Mouse (Mus musculus) CH12.LX (cell line): ENCODE measurements around the gene Parm1. TPM values are rescaled to one million over a fixed set of nuclear protein-coding genes. Genes with fewer than 3 reads are reported as not detected.

Experiments used
- DNase-seq: peaks from one replicate; pipeline ENCODE4 v3.0.0-alpha.2; 2013; ENCODE audit errors: extremely low read depth
- H3K27ac ChIP-seq: 2 replicates; pipeline ENCODE4 v1.5.1; 2012; ENCODE audit warnings: low read depth, mild to moderate bottlenecking, control low read depth, moderate library complexity; ENCODE audit not compliant: insufficient read depth
- H3K27me3 ChIP-seq: replicated peaks from 2 replicates; pipeline ENCODE3; 2012; ENCODE audit warnings: inconsistent platforms
- H3K36me3 ChIP-seq, 2 experiments: replicated peaks in 1 of 2; 2 replicates each; pipeline versions ENCODE3 to v1.6.1; 2012; ENCODE audit warnings: inconsistent platforms in 1 of 2, low read length in 1 of 2, mild to moderate bottlenecking in 1 of 2, mixed read lengths in 1 of 2, moderate library complexity in 1 of 2; ENCODE audit not compliant: control insufficient read depth in 1 of 2, insufficient read depth in 1 of 2
- H3K4me1 ChIP-seq, 2 experiments: 2 replicates each; pipeline ENCODE4 v1.6.1; 2012; ENCODE audit warnings: inconsistent platforms in 1 of 2, moderate library complexity in 1 of 2; ENCODE audit not compliant: insufficient read depth in 2 of 2, control insufficient read depth in 1 of 2
- H3K4me2 ChIP-seq: 2 replicates; pipeline ENCODE4 v1.6.1; 2012; ENCODE audit warnings: low read depth, mild to moderate bottlenecking, control low read depth; ENCODE audit not compliant: poor library complexity, insufficient read depth, severe bottlenecking
- H3K4me3 ChIP-seq, 3 experiments: fragments of 150-350 bp in 1 of 3; sonication (generic) in 1 of 3; replicated peaks in 1 of 3; 2 replicates each; pipeline versions ENCODE3 to v1.5.1; 2011 to 2012; ENCODE audit warnings: low read depth in 2 of 3, low read length in 2 of 3, mild to moderate bottlenecking in 2 of 3, moderate library complexity in 2 of 3, control low read depth in 1 of 3, improper control_type of control experiment in 1 of 3, inconsistent platforms in 1 of 3, mixed read lengths in 1 of 3; ENCODE audit not compliant: poor library complexity in 1 of 3
- H3K79me2 ChIP-seq: replicated peaks from 2 replicates; pipeline ENCODE4 v1.6.1; 2012; ENCODE audit warnings: mild to moderate bottlenecking, moderate library complexity; ENCODE audit not compliant: control insufficient read depth, poor library complexity, insufficient read depth, severe bottlenecking; ENCODE audit errors: extremely low read depth
- H3K9ac ChIP-seq: 2 replicates; pipeline ENCODE4 v1.6.1; 2012; ENCODE audit warnings: low read depth, mild to moderate bottlenecking, control low read depth, moderate library complexity; ENCODE audit not compliant: insufficient read depth
- H3K9me3 ChIP-seq: replicated peaks from 2 replicates; pipeline ENCODE3; 2012; ENCODE audit warnings: low read length, inconsistent platforms, mixed read lengths
- BHLHE40 ChIP-seq: IDR thresholded peaks from 2 replicates; pipeline ENCODE4 v1.6.1; 2011; ENCODE audit warnings: mild to moderate bottlenecking, low read depth, low read length, improper control_type of control experiment
- CHD1 ChIP-seq: IDR thresholded peaks from 2 replicates; pipeline ENCODE4 v1.6.1; 2012; ENCODE audit warnings: low read depth, low read length, improper control_type of control experiment, inconsistent platforms
- CHD2 ChIP-seq: IDR thresholded peaks from 2 replicates; pipeline ENCODE4 v1.6.1; 2011; ENCODE audit warnings: low read length, improper control_type of control experiment
- CTCF ChIP-seq, 2 experiments: IDR thresholded peaks in 1 of 2; conservative IDR thresholded peaks in 1 of 2; 2 replicates each; pipeline ENCODE4 v1.5.1; 2011 to 2012; ENCODE audit warnings: low read depth in 2 of 2, low read length in 2 of 2, improper control_type of control experiment in 1 of 2, inconsistent platforms in 1 of 2, mild to moderate bottlenecking in 1 of 2, moderate library complexity in 1 of 2
- E2F4 ChIP-seq: IDR thresholded peaks from 2 replicates; pipeline ENCODE4 v1.6.1; 2011; ENCODE audit warnings: low read depth, low read length, improper control_type of control experiment; ENCODE audit not compliant: insufficient replicate concordance
- GABPA ChIP-seq: IDR thresholded peaks from 2 replicates; pipeline ENCODE4 v1.6.1; 2012; ENCODE audit warnings: low read depth, low read length, improper control_type of control experiment, inconsistent platforms; ENCODE audit not compliant: insufficient replicate concordance
- HCFC1 ChIP-seq: IDR thresholded peaks from 2 replicates; pipeline ENCODE4 v1.6.1; 2012; ENCODE audit warnings: low read depth, mild to moderate bottlenecking, inconsistent platforms, low read length, improper control_type of control experiment
- IRF4 ChIP-seq: IDR thresholded peaks from 2 replicates; pipeline ENCODE4 v1.6.1; 2014; ENCODE audit warnings: low read depth, mild to moderate bottlenecking, inconsistent platforms, low read length, improper control_type of control experiment
- JUN ChIP-seq: IDR thresholded peaks from 2 replicates; pipeline ENCODE4 v1.6.1; 2011; ENCODE audit warnings: low read depth, mild to moderate bottlenecking, low read length, improper control_type of control experiment, moderate library complexity; ENCODE audit not compliant: insufficient read depth
- MAX ChIP-seq: IDR thresholded peaks from 2 replicates; pipeline ENCODE4 v1.6.1; 2011; ENCODE audit warnings: low read length, improper control_type of control experiment
- MEF2A ChIP-seq: IDR thresholded peaks from 2 replicates; pipeline ENCODE4 v1.6.1; 2014; ENCODE audit warnings: low read depth, mild to moderate bottlenecking, inconsistent platforms, low read length, improper control_type of control experiment, borderline replicate concordance
- MYC ChIP-seq: IDR thresholded peaks from 2 replicates; pipeline ENCODE4 v1.6.1; 2011; ENCODE audit warnings: low read depth, mild to moderate bottlenecking, improper control_type of control experiment, low read length
- NELFE ChIP-seq: IDR thresholded peaks from 2 replicates; pipeline ENCODE4 v1.6.1; 2011; ENCODE audit warnings: low read depth, low read length, improper control_type of control experiment
- NRF1 ChIP-seq: IDR thresholded peaks from 2 replicates; pipeline ENCODE4 v1.6.1; 2014; ENCODE audit warnings: low read depth, mild to moderate bottlenecking, inconsistent platforms, low read length, improper control_type of control experiment, moderate library complexity
- PAX5 ChIP-seq: IDR thresholded peaks from 2 replicates; pipeline ENCODE4 v1.6.1; 2012; ENCODE audit warnings: low read length, inconsistent platforms, mixed read lengths
- POLR2A ChIP-seq: IDR thresholded peaks from 2 replicates; pipeline ENCODE4 v1.6.1; 2011; ENCODE audit warnings: low read depth, mild to moderate bottlenecking, improper control_type of control experiment, low read length
- POLR2AphosphoS2 ChIP-seq: IDR thresholded peaks from 2 replicates; pipeline ENCODE4 v1.6.1; 2011; ENCODE audit warnings: low read depth, low read length, improper control_type of control experiment
- SMC3 ChIP-seq: IDR thresholded peaks from 2 replicates; pipeline ENCODE4 v1.6.1; 2011; ENCODE audit warnings: low read depth, low read length, improper control_type of control experiment
- UBTF ChIP-seq: IDR thresholded peaks from 2 replicates; pipeline ENCODE4 v1.6.1; 2012; ENCODE audit warnings: low read depth, mild to moderate bottlenecking, inconsistent platforms, low read length, improper control_type of control experiment, moderate library complexity
- USF1 ChIP-seq: IDR thresholded peaks from 2 replicates; pipeline ENCODE4 v1.6.1; 2014; ENCODE audit warnings: low read depth, mild to moderate bottlenecking, inconsistent platforms, low read length, improper control_type of control experiment
- ZC3H11A ChIP-seq: IDR thresholded peaks from 2 replicates; pipeline ENCODE4 v1.6.1; 2012; ENCODE audit warnings: low read depth, mild to moderate bottlenecking, inconsistent platforms, low read length, improper control_type of control experiment
- ZMIZ1 ChIP-seq: IDR thresholded peaks from 2 replicates; pipeline ENCODE4 v1.6.1; 2012; ENCODE audit warnings: low read depth, mild to moderate bottlenecking, inconsistent platforms, low read length, improper control_type of control experiment
- ZNF384 ChIP-seq: IDR thresholded peaks from 2 replicates; pipeline ENCODE4 v1.6.1; 2012; ENCODE audit warnings: low read depth, low read length, improper control_type of control experiment, inconsistent platforms
- dilution Hi-C: fragments of 300-500 bp; cut with MboI; formaldehyde crosslinking; loops from 2 replicates; pipeline ENCODE4 v1.14.3; 2020; ENCODE audit warnings: low sequenced_read_pairs; ENCODE audit not compliant: extremely low pct_unique_long_range_greater_than_20kb, extremely low pct_ligation_motif_present
- in situ Hi-C: fragments of 300-500 bp; cut with MboI; formaldehyde crosslinking; loops from 3 replicates; pipeline ENCODE4 v1.14.3; 2019; ENCODE audit warnings: low sequenced_read_pairs, low pct_ligation_motif_present, low pct_unique_long_range_greater_than_20kb, mixed read lengths
- polyA plus RNA-seq: library from polyadenylated mRNA; unstranded; fragments of >175 nt; gene quantifications from 2 replicates; pipeline ENCODE4 v1.2.1, GENCODE M21; 2012; ENCODE audit warnings: low read depth; ENCODE audit not compliant: insufficient read length
- total RNA-seq, 2 experiments: library from RNA; depleted of rRNA; stranded (reverse); fragments of 300-350 nt in 1 of 2; fragments of >200 nt in 1 of 2; gene quantifications; 2 replicates each; pipeline ENCODE4 v1.2.3; 2012 to 2014

Gene Parm1
- total and polyA plus RNA-seq, 3 experiments: 0.85 to 2.6 (median 0.90) TPM

DNA sequence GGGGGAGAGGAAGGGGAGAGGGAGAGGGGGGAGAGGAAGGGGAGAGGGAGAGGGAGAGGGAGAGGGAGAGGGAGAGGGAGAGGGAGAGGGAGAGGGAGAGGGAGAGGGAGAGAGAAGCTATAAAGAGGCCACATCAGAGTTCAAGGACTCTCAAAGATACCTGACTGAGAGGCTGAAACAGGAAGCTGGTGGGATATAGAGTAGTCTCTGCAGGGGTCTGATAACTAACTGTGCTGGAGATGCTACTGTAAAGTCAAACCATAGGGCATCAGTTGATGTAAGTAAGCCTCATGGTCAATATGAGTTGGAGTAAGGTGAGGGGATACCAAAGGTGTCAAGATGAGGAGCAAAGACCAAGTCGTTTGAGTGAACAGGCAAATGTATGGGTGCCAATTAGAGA is 37.3 kb upstream of the Parm1 start:
- in situ Hi-C loops (no loop called here), dilution Hi-C loops (no loop called here)
- H3K27ac ChIP-seq: no peak overlapping the region

DNA sequence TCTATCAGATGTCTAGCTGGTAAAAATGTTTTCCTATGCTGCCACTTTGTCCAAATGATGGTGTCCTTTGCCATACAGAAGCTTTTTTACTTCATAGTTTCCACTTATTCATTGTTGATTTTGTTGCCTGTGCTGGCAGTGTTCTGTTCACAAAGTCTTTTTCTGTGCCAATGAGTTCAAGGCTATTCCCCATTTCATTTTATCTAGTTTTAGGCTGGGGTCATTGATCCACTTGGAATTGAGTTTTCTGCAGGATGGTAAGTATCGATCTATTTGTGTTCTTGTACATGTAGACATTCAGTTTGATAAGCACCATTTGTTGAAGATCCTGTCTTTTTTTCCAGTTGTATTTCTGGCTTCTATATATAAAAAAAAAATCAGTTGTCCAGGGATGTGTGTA is 33.1 kb upstream of the Parm1 start:
- no peaks in the 10 kb centered on the region for H3K79me2 ChIP-seq
- H3K4me3 ChIP-seq: no peak overlapping the region
- H3K9me3 ChIP-seq: no peaks in the 10 kb centered on the region
- dilution Hi-C loops: no loop called here
- no peaks in the 10 kb centered on the region for H3K4me1 ChIP-seq
- H3K4me2 ChIP-seq: no peak overlapping the region
- in situ Hi-C loops: no loop called here
- no peak overlapping the region for H3K9ac ChIP-seq
- no peaks in the 10 kb centered on the region for H3K36me3 ChIP-seq
- H3K27me3 ChIP-seq: no peaks in the 10 kb centered on the region
- H3K27ac ChIP-seq: no peak overlapping the region
- DNase-seq: no peak
- TF ChIP-seq MEF2A: no peak
- TF ChIP-seq UBTF: no peak
- no peak for TF ChIP-seq NRF1
- no peak for TF ChIP-seq JUN

More for the DNA sequence above, 37.3 kb upstream of the Parm1 start:
- Histone ChIP-seq H3K36me3 (no peaks in the 10 kb centered on the region), H3K9me3 (no peaks in the 10 kb centered on the region), H3K4me1 (no peaks in the 10 kb centered on the region), H3K27me3 (no peaks in the 10 kb centered on the region), H3K9ac (no peak overlapping the region), H3K79me2 (no peaks in the 10 kb centered on the region), H3K4me2 (no peak overlapping the region), H3K4me3 (no peak overlapping the region)
- TF ChIP-seq E2F4 (no peak), ZMIZ1 (no peak), IRF4 (no peak), NELFE (no peak), MYC (no peak), BHLHE40 (no peak), MAX (no peak), ZNF384 (no peak), CTCF (conservative IDR thresholded peaks at IDR 0.05 in 1 of 2, IDR thresholded peaks at IDR 0.05 in 1 of 2; ENCODE audit: low read depth in 2 of 2, low read length in 2 of 2) (no peak), SMC3 (no peak), POLR2A (no peak), POLR2AphosphoS2 (no peak)
- no peak for DNase-seq

DNA sequence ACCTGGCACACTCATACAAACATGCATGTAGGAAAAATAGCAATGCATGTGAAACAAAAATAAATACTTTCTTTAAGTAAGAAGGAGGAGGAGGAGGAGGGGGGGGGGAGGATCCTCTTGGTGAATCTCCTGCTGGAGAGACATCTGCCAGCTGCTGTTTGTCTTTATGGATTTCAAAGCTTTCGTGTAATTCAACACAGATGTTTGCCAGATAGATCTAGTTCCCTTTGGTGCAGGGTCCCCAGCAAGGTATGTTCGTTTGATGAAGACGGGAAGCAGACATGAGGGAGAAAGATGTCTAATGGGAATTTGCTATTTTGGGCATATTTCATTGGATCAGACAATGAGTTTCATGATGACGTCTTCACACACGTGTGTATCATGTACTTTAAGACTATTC is 23.0 kb upstream of the Parm1 start:
- no peaks in the 10 kb centered on the region for H3K9me3 ChIP-seq
- in situ Hi-C loops: no loop called here
- TF ChIP-seq IRF4: no peak
- TF ChIP-seq CTCF (conservative IDR thresholded peaks at IDR 0.05 in 1 of 2, IDR thresholded peaks at IDR 0.05 in 1 of 2; ENCODE audit: low read depth in 2 of 2, low read length in 2 of 2): no peak
- TF ChIP-seq USF1: no peak
- TF ChIP-seq ZMIZ1: no peak
- TF ChIP-seq JUN: no peak
- no peak for TF ChIP-seq CHD1
- no peak for TF ChIP-seq BHLHE40
- no peak for TF ChIP-seq POLR2A
- TF ChIP-seq GABPA: no peak
- TF ChIP-seq HCFC1: no peak
- TF ChIP-seq PAX5: no peak
- no peak for TF ChIP-seq CHD2
- TF ChIP-seq POLR2AphosphoS2: no peak
- TF ChIP-seq UBTF: no peak
- TF ChIP-seq NRF1: no peak
- TF ChIP-seq ZNF384: no peak
- no peak for TF ChIP-seq SMC3
- no peak for TF ChIP-seq ZC3H11A
- TF ChIP-seq E2F4: no peak
- H3K27ac ChIP-seq: no peak overlapping the region
- no peak overlapping the region for H3K4me2 ChIP-seq
- no peaks in the 10 kb centered on the region for H3K27me3 ChIP-seq
- no peaks in the 10 kb centered on the region for H3K36me3 ChIP-seq
- no peaks in the 10 kb centered on the region for H3K4me1 ChIP-seq
- no peak for DNase-seq
- H3K9ac ChIP-seq: no peak overlapping the region
- H3K79me2 ChIP-seq: no peaks in the 10 kb centered on the region
- no peak overlapping the region for H3K4me3 ChIP-seq
- dilution Hi-C loops: no loop called here
